Mouse (Mus musculus): ENCODE measurements around the gene Zbtb38. TPM values are rescaled to one million over a fixed set of nuclear protein-coding genes. Genes with fewer than 3 reads are reported as not detected.

Gene Zbtb38
- polyA plus RNA-seq, 1 experiment: 8.1 TPM

- DNase-seq (ENCODE audit: low spot score): no peak
Measured at GRCm38 (mm10) chr9:96713472-96714390, 38.9 kb downstream of the Zbtb38 start.

- DNase-seq (ENCODE audit: low spot score): no peak
Measured at GRCm38 (mm10) chr9:96712758-96713471, 39.7 kb downstream of the Zbtb38 start.

GRCm38 (mm10) chr9:96712045-96712444 lies 40.6 kb downstream of the Zbtb38 start:
- DNase-seq (ENCODE audit: low spot score): no peak

GRCm38 (mm10) chr9:96710241-96710946 lies 42.2 kb downstream of the Zbtb38 start:
- DNase-seq (ENCODE audit: low spot score): no peak

GRCm38 (mm10) chr9:96708905-96709304 lies 43.7 kb downstream of the Zbtb38 start:
- DNase-seq (ENCODE audit: low spot score): no peak

GRCm38 (mm10) chr9:96707964-96708363 lies 44.7 kb downstream of the Zbtb38 start:
- no peak for DNase-seq (ENCODE audit: low spot score)

- peak; percentile 48 for DNase-seq (ENCODE audit: low spot score)
Measured at GRCm38 (mm10) chr9:96705576-96706285, 46.9 kb downstream of the Zbtb38 start.

GRCm38 (mm10) chr9:96704935-96705334 lies 47.7 kb downstream of the Zbtb38 start:
- no peak for DNase-seq (ENCODE audit: low spot score)

- DNase-seq (ENCODE audit: low spot score): no peak
Measured at GRCm38 (mm10) chr9:96701891-96702290, 50.7 kb downstream of the Zbtb38 start.

- DNase-seq (ENCODE audit: low spot score): no peak
Measured at GRCm38 (mm10) chr9:96699276-96700035, 53.2 kb downstream of the Zbtb38 start.

GRCm38 (mm10) chr9:96696788-96697492 lies 55.7 kb downstream of the Zbtb38 start:
- DNase-seq (ENCODE audit: low spot score): peak; percentile 36

- no peak for DNase-seq (ENCODE audit: low spot score)
Measured at GRCm38 (mm10) chr9:96696141-96696561, 56.5 kb downstream of the Zbtb38 start.

GRCm38 (mm10) chr9:96690461-96690863 lies 62.2 kb downstream of the Zbtb38 start:
- DNase-seq (ENCODE audit: low spot score): no peak

- no peak for DNase-seq (ENCODE audit: low spot score)
Measured at GRCm38 (mm10) chr9:96689076-96689475, 63.6 kb downstream of the Zbtb38 start.

- no peak for DNase-seq (ENCODE audit: low spot score)
Measured at GRCm38 (mm10) chr9:96688194-96688875, 64.3 kb downstream of the Zbtb38 start.

- DNase-seq (ENCODE audit: low spot score): no peak
Measured at GRCm38 (mm10) chr9:96687591-96688186, 64.9 kb downstream of the Zbtb38 start.

- DNase-seq (ENCODE audit: low spot score): no peak
Measured at GRCm38 (mm10) chr9:96685600-96686084, 67.0 kb downstream of the Zbtb38 start.

- no peak for DNase-seq (ENCODE audit: low spot score)
Measured at GRCm38 (mm10) chr9:96684866-96685599, 67.6 kb downstream of the Zbtb38 start.
